Mouse (Mus musculus) lung, adult 10 weeks (tissue): ENCODE results near the gene Pip5k1a. TPM values are rescaled to one million over a fixed set of nuclear protein-coding genes. Genes with fewer than 3 reads are reported as not detected.

ENCODE experiments used
- polyA plus RNA-seq: library from polyadenylated mRNA; stranded (reverse); fragments of 350-450 nt; fragmentation: Illumina TruSeq; extraction: RNeasy Lipid Tissue Mini Kit (QIAGEN cat#74804); gene quantifications from one replicate; pipeline ENCODE4 v1.2.3, GENCODE M21; 2014; ENCODE audit warnings: low read depth, low replicate concordance; ENCODE audit not compliant: insufficient read depth

Gene Pip5k1a
- 16.0 TPM for polyA plus RNA-seq

GRCm38 (mm10) chr3:95106338-95107117 lies at the start of gene Pip5k1a:
Gene Pip5k1a (minus strand): TSS chr3:95106930.

GRCm38 (mm10) chr3:95141952-95142616 lies 35.4 kb upstream of the Pip5k1a start, which contains the start of gene Tnfaip8l2:
Gene Tnfaip8l2 (minus strand): TSS chr3:95142360.

GRCm38 (mm10) chr3:95133680-95134101 lies 27.0 kb upstream of the Pip5k1a start, which contains the start of the genes Scnm1 and Lysmd1:
Gene Scnm1 (minus strand): TSS chr3:95134011.
Gene Lysmd1 (plus strand): TSS chr3:95134088.

GRCm38 (mm10) chr3:95124246-95124645 lies 17.5 kb upstream of the Pip5k1a start, which contains the start of gene Tmod4:
Gene Tmod4 (plus strand): TSS chr3:95124476.

GRCm38 (mm10) chr3:95110911-95111726 lies 4.4 kb upstream of the Pip5k1a start, which contains the start of gene Vps72:
Gene Vps72 (plus strand): TSS chr3:95111022.

GRCm38 (mm10) chr3:95042166-95042837 lies 64.4 kb downstream of the Pip5k1a start, which contains the start of gene Psmd4:
Gene Psmd4 (minus strand): TSS chr3:95042614.

GRCm38 (mm10) chr3:95015337-95015872 lies 91.3 kb downstream of the Pip5k1a start, which contains the start of gene Zfp687:
Gene Zfp687 (minus strand): TSS chr3:95015448.

Other genes starting within 250 kb of the Pip5k1a start
- 261 TPM for gene Psmb4, start 220.0 kb downstream of the Pip5k1a start, polyA plus RNA-seq
- gene Selenbp1, start 173.9 kb downstream of the Pip5k1a start, polyA plus RNA-seq: 818 TPM
- gene Rfx5, start 152.9 kb downstream of the Pip5k1a start, polyA plus RNA-seq: 5.0 TPM
- gene Pi4kb, start 132.2 kb downstream of the Pip5k1a start, polyA plus RNA-seq: 29.8 TPM
- gene Zfp687, start 91.5 kb downstream of the Pip5k1a start, polyA plus RNA-seq: 5.7 TPM
- 120 TPM for gene Psmd4, start 64.3 kb downstream of the Pip5k1a start, polyA plus RNA-seq
- 33.7 TPM for gene Vps72, start 4.1 kb upstream of the Pip5k1a start, polyA plus RNA-seq
- gene Tmod4, start 17.5 kb upstream of the Pip5k1a start, polyA plus RNA-seq: 1.5 TPM
- gene Scnm1, start 27.1 kb upstream of the Pip5k1a start, polyA plus RNA-seq: 42.6 TPM
- 8.4 TPM for gene Lysmd1, start 27.2 kb upstream of the Pip5k1a start, polyA plus RNA-seq
- 22.1 TPM for gene Tnfaip8l2, start 35.4 kb upstream of the Pip5k1a start, polyA plus RNA-seq
- 2.1 TPM for gene Sema6c, start 53.5 kb upstream of the Pip5k1a start, polyA plus RNA-seq
- gene Gabpb2, start 111.0 kb upstream of the Pip5k1a start, polyA plus RNA-seq: 6.1 TPM
- gene Cdc42se1, start 121.8 kb upstream of the Pip5k1a start, polyA plus RNA-seq: 80.1 TPM
- 5.0 TPM for gene Mllt11, start 125.2 kb upstream of the Pip5k1a start, polyA plus RNA-seq
- 0.84 TPM for gene Gm128, start 134.7 kb upstream of the Pip5k1a start, polyA plus RNA-seq
- 6.7 TPM for gene Bnipl, start 144.3 kb upstream of the Pip5k1a start, polyA plus RNA-seq
- gene Mindy1, start 174.4 kb upstream of the Pip5k1a start, polyA plus RNA-seq: 41.4 TPM
- gene Prune1, start 175.1 kb upstream of the Pip5k1a start, polyA plus RNA-seq: 11.4 TPM
- gene Anxa9, start 200.2 kb upstream of the Pip5k1a start, polyA plus RNA-seq: 4.2 TPM
- 149 TPM for gene Cers2, start 207.9 kb upstream of the Pip5k1a start, polyA plus RNA-seq